Mouse (Mus musculus) liver, postnatal 0 days (tissue): ENCODE data around the gene Cldn34b2.

Experiments used
- CTCF ChIP-seq: sonication (generic); IDR thresholded peaks from 2 replicates; pipeline ENCODE4 v1.5.1; 2016; ENCODE audit warnings: antibody characterized with exemption, low read depth
- EP300 ChIP-seq: IDR thresholded peaks from 2 replicates; pipeline ENCODE4 v1.6.1; 2016; ENCODE audit warnings: antibody characterized with exemption, low read depth, mild to moderate bottlenecking

GRCm38 (mm10) chrX:155144718-155145117 lies 16.5 kb upstream of the Cldn34b2 start:
- TF ChIP-seq CTCF = peak; percentile 65
- TF ChIP-seq EP300 = no peak
